Mouse (Mus musculus): ENCODE results near the gene Gm10073.
A peak's percentile ranks its signal among the peaks of the same experiment; 100 is the strongest.
"Not testable (repeated sequence)": the region's sequence is repeated elsewhere in the genome, so short reads cannot be mapped to it uniquely, and the experiment has no call there.

Gene Gm10073

DNA sequence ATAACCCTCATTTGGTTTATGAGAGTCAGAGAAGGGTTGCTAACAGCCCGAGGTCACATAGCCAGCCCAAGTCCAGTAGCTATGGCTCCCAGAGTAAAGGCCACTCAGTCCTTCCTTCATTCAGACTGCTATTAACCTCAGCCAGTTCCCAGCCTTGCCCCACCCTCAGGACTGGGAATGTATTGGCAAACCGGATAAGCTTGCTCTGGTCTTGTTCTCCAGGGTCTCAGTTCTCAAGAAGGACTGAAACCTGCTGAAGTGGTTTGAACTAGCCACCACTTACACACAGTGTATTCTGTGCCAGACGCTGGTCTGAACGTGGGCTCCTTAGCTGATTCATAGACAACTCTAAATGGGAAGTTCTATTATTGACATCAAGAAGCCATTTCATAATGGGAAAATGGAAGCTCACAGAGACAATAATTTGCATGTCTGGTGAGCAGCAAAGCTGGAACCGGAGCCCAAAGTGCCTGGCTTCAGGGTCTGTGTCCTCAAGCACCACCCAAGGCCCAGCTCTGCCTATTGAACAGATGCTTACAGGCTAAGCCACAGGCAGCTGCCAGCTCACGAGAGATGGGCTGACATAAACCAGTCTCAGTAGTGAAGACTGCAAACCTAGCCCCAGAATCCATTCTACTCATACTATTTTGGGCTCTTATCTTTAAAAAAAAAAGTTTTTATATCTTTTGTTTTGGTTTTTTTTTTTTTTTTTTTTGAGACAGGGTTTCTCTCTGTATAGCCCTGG lies 8.3 kb upstream of the Gm10073 start:
- DNase-seq (ENCODE audit: low read depth, low spot score), result no peak
- H3K27me3 ChIP-seq (ENCODE audit: control insufficient read depth, insufficient read depth, low read length, poor library complexity, severe bottlenecking), result no peaks in the 10 kb centered on the region
- no peaks in the 10 kb centered on the region for H3K36me3 ChIP-seq (ENCODE audit: control insufficient read depth, insufficient read depth, low read length, poor library complexity, severe bottlenecking)

DNA sequence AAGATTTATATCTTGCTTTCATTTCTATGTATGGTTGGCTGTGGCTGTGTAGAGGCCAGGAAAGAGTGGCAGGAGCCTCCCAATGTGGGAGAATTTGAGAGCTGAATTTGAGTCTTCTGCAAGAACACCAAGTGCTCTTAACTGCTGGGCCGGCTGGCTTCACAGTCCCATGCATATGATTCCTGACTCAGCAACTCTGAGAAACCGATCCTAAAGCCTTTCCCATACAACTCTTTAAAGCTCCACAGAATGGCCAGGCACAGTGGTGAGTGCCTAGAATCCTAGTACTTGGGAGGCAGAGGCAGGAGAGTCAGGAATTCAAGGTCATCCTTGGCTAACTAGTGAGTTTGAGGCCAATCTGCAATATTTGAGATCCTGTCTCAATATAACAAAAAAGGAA lies 6.2 kb upstream of the Gm10073 start:
- no peak for DNase-seq (ENCODE audit: low read depth, low spot score)
- no peaks in the 10 kb centered on the region for H3K36me3 ChIP-seq (ENCODE audit: control insufficient read depth, insufficient read depth, low read length, poor library complexity, severe bottlenecking)

GRCm38 (mm10) chr8:106576849-106577555 lies 3.7 kb upstream of the Gm10073 start:
- no peaks in the 10 kb centered on the region for H3K36me3 ChIP-seq (ENCODE audit: control insufficient read depth, insufficient read depth, low read length, poor library complexity, severe bottlenecking)
- DNase-seq (ENCODE audit: low read depth, low spot score), result no peak
- no peaks in the 10 kb centered on the region for H3K27me3 ChIP-seq (ENCODE audit: control insufficient read depth, insufficient read depth, low read length, poor library complexity, severe bottlenecking)

More for the DNA sequence above, 6.2 kb upstream of the Gm10073 start:
- no peaks in the 10 kb centered on the region for H3K27me3 ChIP-seq (ENCODE audit: control insufficient read depth, insufficient read depth, low read length, poor library complexity, severe bottlenecking)

GRCm38 (mm10) chr8:106574283-106574682 lies 1.0 kb upstream of the Gm10073 start:
- Histone ChIP-seq H3K27me3 (ENCODE audit: control insufficient read depth, insufficient read depth, low read length, poor library complexity, severe bottlenecking) (no peaks in the 10 kb centered on the region), H3K36me3 (ENCODE audit: control insufficient read depth, insufficient read depth, low read length, poor library complexity, severe bottlenecking) (no peaks in the 10 kb centered on the region)
- DNase-seq (ENCODE audit: low read depth, low spot score), result no peak

DNA sequence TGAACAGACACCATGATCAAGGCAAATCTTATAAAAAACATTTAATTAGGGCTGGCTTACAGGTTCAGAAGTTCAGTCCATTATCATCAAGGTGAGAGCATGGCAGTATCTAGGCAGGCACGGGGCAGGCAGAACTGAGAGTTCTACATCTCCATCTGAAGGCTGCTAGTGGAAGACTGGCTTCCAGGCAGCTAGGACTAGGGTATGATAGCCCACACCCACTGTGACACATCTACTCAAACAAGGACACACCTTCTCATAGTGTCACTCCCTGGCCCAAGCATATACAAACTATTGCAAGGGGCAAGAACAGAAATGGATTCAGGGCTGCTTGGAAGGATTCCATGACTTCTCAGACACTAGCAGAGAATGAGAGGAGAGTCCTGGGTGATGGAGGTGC lies 1.1 kb downstream of the Gm10073 start:
- not testable (repeated sequence) for DNase-seq (ENCODE audit: low read depth, low spot score); H3K27me3 ChIP-seq (ENCODE audit: control insufficient read depth, insufficient read depth, low read length, poor library complexity, severe bottlenecking)

GRCm38 (mm10) chr8:106571551-106572172 lies 1.6 kb downstream of the Gm10073 start:
- H3K27me3 ChIP-seq (ENCODE audit: control insufficient read depth, insufficient read depth, low read length, poor library complexity, severe bottlenecking), result no peaks in the 10 kb centered on the region
- H3K36me3 ChIP-seq (ENCODE audit: control insufficient read depth, insufficient read depth, low read length, poor library complexity, severe bottlenecking), result no peaks in the 10 kb centered on the region
- no peak for DNase-seq (ENCODE audit: low read depth, low spot score)

More for the DNA sequence above, 1.1 kb downstream of the Gm10073 start:
- H3K36me3 ChIP-seq (ENCODE audit: control insufficient read depth, insufficient read depth, low read length, poor library complexity, severe bottlenecking), result not testable (repeated sequence)

DNA sequence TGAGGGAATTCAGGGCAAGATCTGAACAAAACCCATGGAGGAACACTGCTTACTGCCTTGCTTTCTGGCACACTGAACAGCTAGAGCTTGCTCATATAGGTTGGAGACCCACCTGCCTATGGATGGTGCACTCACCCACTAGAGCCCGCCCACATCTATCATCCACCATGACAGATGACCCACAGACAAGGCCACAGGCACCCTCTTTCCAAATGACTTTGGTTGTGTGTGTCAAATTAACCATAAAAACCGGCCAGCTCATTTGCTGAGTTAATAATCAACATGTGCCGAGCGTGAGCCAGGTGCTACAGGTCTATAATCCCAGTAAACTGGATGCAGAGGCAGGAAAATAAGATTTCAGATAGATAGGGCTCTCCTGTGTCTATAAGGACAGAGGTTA lies 2.9 kb downstream of the Gm10073 start:
- Histone ChIP-seq H3K27me3 (ENCODE audit: control insufficient read depth, insufficient read depth, low read length, poor library complexity, severe bottlenecking) (no peaks in the 10 kb centered on the region), H3K36me3 (ENCODE audit: control insufficient read depth, insufficient read depth, low read length, poor library complexity, severe bottlenecking) (no peaks in the 10 kb centered on the region)
- no peak for DNase-seq (ENCODE audit: low read depth, low spot score)

- Histone ChIP-seq H3K36me3 (ENCODE audit: control insufficient read depth, insufficient read depth, low read length, poor library complexity, severe bottlenecking) (no peaks in the 10 kb centered on the region), H3K27me3 (ENCODE audit: control insufficient read depth, insufficient read depth, low read length, poor library complexity, severe bottlenecking) (no peaks in the 10 kb centered on the region)
- no peak for DNase-seq (ENCODE audit: low read depth, low spot score)
These were observed 4.3 kb downstream of the Gm10073 start for GRCm38 (mm10) chr8:106569006-106569405.

DNA sequence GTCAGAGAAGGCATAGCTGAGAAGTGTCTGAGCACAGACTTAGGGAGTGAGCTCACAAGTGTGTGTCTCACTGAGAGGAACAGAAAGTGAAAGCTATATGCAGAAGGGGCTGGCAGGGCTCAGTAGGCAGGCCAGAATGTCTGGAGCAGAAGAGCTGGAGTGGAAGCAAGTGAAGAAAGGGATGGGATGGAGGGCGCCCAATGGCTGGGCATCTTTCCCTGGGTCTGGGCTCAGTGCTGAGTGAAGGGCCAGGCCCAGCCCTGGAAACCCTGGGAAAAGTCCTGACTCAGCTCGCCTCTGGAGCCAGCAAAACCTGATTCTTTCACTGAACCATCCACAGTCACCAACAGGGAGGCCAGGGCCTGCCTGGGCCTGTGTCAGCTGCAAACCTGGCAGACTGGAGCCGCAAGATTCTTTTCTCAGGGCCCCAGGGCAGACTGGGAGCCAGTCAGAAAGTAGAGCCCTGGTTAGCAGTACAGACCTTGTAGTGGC lies 9.5 kb downstream of the Gm10073 start:
- peak; percentile 15 for DNase-seq (ENCODE audit: low read depth, low spot score)
- Histone ChIP-seq H3K36me3 (ENCODE audit: control insufficient read depth, insufficient read depth, low read length, poor library complexity, severe bottlenecking) (no peaks in the 10 kb centered on the region), H3K27me3 (ENCODE audit: control insufficient read depth, insufficient read depth, low read length, poor library complexity, severe bottlenecking) (no peaks in the 10 kb centered on the region)

DNA sequence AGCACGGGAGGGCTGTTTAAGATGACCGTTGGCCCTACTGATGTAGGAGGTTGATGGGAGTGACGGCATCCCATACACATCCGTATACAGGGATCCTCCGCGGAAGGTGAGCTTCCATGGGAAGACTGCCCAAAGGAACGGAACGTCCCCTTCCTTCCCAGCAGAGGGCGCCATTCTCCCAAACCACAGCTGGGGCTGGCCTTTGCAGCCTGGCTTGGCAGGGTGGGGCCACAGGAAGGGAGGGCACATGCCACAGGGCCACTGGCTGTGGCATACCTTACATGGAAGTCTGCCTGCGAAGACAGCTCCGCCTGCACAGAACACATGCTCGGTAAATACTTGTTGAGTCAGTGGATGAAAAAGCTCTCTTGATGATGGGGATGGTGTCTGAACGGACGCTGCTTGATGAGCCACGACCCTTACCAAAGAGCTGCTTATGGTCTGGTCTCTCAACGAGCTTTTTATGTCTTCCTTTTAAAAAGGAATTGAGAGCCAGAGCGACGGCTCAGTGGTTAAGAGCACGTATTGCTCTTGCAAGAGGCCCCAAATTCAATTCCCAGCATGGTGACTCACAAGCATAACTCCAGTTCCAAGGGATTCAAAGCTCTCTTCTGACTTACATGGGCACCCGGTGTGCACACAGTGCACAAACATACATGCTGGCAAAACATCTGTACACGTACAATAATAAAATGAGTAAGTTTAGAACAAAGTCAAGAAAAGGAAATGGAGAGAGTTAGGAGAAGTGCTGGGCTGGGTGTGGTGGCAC lies 12.0 kb downstream of the Gm10073 start:
- Histone ChIP-seq H3K36me3 (ENCODE audit: control insufficient read depth, insufficient read depth, low read length, poor library complexity, severe bottlenecking) (no peaks in the 10 kb centered on the region), H3K27me3 (ENCODE audit: control insufficient read depth, insufficient read depth, low read length, poor library complexity, severe bottlenecking) (no peaks in the 10 kb centered on the region)
- peak; percentile 42 for DNase-seq (ENCODE audit: low read depth, low spot score)

DNA sequence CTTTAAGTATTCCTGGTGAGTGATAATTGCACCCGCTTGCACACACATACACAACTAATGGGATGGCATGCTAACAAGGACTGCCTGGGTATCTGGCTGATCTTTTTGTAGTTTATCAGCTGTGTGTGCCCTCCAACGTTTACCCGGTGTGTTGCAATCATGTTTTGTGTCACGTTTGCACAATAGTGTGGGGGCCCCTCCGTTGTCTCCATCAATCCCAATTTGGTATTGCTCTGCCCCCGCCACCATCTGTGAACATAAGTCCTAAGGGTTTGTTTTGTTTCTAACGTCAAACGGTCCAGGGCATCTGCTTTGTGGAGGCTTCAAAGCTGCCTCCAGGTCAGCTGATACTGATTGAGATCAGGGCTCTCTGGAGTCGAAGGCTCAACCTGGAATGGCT lies 13.4 kb downstream of the Gm10073 start:
- H3K36me3 ChIP-seq (ENCODE audit: control insufficient read depth, insufficient read depth, low read length, poor library complexity, severe bottlenecking), result no peaks in the 10 kb centered on the region
- no peaks in the 10 kb centered on the region for H3K27me3 ChIP-seq (ENCODE audit: control insufficient read depth, insufficient read depth, low read length, poor library complexity, severe bottlenecking)
- no peak for DNase-seq (ENCODE audit: low read depth, low spot score)

GRCm38 (mm10) chr8:106556068-106556645 lies 17.1 kb downstream of the Gm10073 start:
- DNase-seq (ENCODE audit: low read depth, low spot score), result no peak
- no peaks in the 10 kb centered on the region for H3K36me3 ChIP-seq (ENCODE audit: control insufficient read depth, insufficient read depth, low read length, poor library complexity, severe bottlenecking)
- H3K27me3 ChIP-seq (ENCODE audit: control insufficient read depth, insufficient read depth, low read length, poor library complexity, severe bottlenecking), result no peaks in the 10 kb centered on the region

DNA sequence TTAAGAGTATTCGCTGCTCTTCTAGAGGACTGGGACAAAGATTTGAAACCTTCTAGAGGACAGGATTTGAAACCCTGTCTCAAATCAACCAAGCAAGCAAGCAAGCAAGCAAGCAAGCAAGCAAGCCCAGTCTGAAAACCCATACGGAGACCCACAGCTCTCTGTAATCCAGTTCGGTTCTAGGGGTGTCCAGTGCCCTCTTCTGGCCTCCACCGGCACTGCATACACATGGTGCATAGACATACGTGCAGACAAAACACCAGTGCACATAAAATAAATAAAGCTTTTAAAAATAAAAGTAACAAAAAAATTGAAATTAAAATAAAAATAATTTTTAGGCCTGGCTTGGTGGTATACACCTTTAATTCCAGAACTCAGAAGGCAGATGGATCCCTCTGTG lies 19.2 kb downstream of the Gm10073 start:
- Histone ChIP-seq H3K27me3 (ENCODE audit: control insufficient read depth, insufficient read depth, low read length, poor library complexity, severe bottlenecking) (no peaks in the 10 kb centered on the region), H3K36me3 (ENCODE audit: control insufficient read depth, insufficient read depth, low read length, poor library complexity, severe bottlenecking) (no peaks in the 10 kb centered on the region)
- no peak for DNase-seq (ENCODE audit: low read depth, low spot score)

GRCm38 (mm10) chr8:106550906-106551305 lies 22.4 kb downstream of the Gm10073 start:
- no peaks in the 10 kb centered on the region for H3K36me3 ChIP-seq (ENCODE audit: control insufficient read depth, insufficient read depth, low read length, poor library complexity, severe bottlenecking)
- H3K27me3 ChIP-seq (ENCODE audit: control insufficient read depth, insufficient read depth, low read length, poor library complexity, severe bottlenecking), result no peaks in the 10 kb centered on the region
- DNase-seq (ENCODE audit: low read depth, low spot score), result no peak
